Mouse (Mus musculus) neural tube, embryonic 14.5 days (tissue): ENCODE measurements around the gene Gm48551. TPM values are rescaled to one million over a fixed set of nuclear protein-coding genes. Genes with fewer than 3 reads are reported as not detected.

Experiments used
- ATAC-seq: fragments of 200-750 bp; cut with Nextera tagmentation; 2 replicates; pipeline ENCODE4 v1.8.0; 2017; ENCODE audit warnings: low read depth, mild to moderate bottlenecking, moderate TSS enrichment, moderate library complexity
- H3K27ac ChIP-seq: fragments of 300-500 bp; sonication (generic); 2 replicates; pipeline ENCODE4 v1.5.1; 2014; ENCODE audit warnings: low read depth, mild to moderate bottlenecking, control low read depth, low read length, moderate library complexity, mixed read lengths
- H3K27me3 ChIP-seq: fragments of 300-500 bp; sonication (generic); 2 replicates; pipeline ENCODE4 v1.6.1; 2014; ENCODE audit warnings: low read length; ENCODE audit not compliant: control insufficient read depth, insufficient read depth
- H3K36me3 ChIP-seq: fragments of 300-500 bp; sonication (generic); 2 replicates; pipeline ENCODE4 v1.6.1; 2014; ENCODE audit warnings: low read length, mixed read lengths; ENCODE audit not compliant: control insufficient read depth, insufficient read depth
- H3K4me1 ChIP-seq: fragments of 300-500 bp; sonication (generic); 2 replicates; pipeline ENCODE4 v1.6.1; 2014; ENCODE audit warnings: low read length; ENCODE audit not compliant: control insufficient read depth, insufficient read depth
- H3K4me2 ChIP-seq: fragments of 300-500 bp; sonication (generic); 2 replicates; pipeline ENCODE4 v1.6.1; 2014; ENCODE audit warnings: mild to moderate bottlenecking, low read depth, low read length, control low read depth
- H3K4me3 ChIP-seq: fragments of 300-500 bp; sonication (generic); 2 replicates; pipeline ENCODE4 v1.5.1; 2014; ENCODE audit warnings: low read depth, low read length, control low read depth, mixed read lengths
- H3K9ac ChIP-seq: fragments of 300-500 bp; sonication (generic); replicated peaks from 2 replicates; pipeline ENCODE4 v1.6.1; 2014; ENCODE audit warnings: low read depth, mild to moderate bottlenecking, control low read depth, low read length, mixed read lengths
- H3K9me3 ChIP-seq: fragments of 300-500 bp; sonication (generic); 2 replicates; pipeline ENCODE4 v1.6.1; 2016; ENCODE audit warnings: low read length; ENCODE audit not compliant: control insufficient read depth
- WGBS: fragments of 180-500 bp; shearing (Covaris S2); extraction: QIAGEN DNeasy Blood & Tissue Kit; methylation state at CpG from one replicate; pipeline ENCODE4 v1.1.7; 2014; 5-methylcytosine and 5-hydroxymethylcytosine counted together
- polyA plus RNA-seq: library from polyadenylated mRNA; unstranded; fragments of >200 nt; fragmentation: Nextera tagmentation; extraction: Ambion mirVana; gene quantifications from 2 replicates; pipeline ENCODE4 v1.2.1, GENCODE M21; 2014

The Gm48551 gene
- polyA plus RNA-seq, 1 experiment from 2014 or later: 6.3 TPM

- H3K9me3 ChIP-seq: no peaks in the 10 kb centered on the region
- H3K27me3 ChIP-seq: no peaks in the 10 kb centered on the region
- no peak overlapping the region for H3K4me2 ChIP-seq
- H3K27ac ChIP-seq: no peak overlapping the region
- H3K9ac ChIP-seq: no peak overlapping the region
- WGBS: 79% methylated on average over 18 of the region's 18 CpGs
- H3K36me3 ChIP-seq: peaks cover 30% of the 10 kb centered on the region
- no peak for ATAC-seq
- peaks cover 36% of the 10 kb centered on the region for H3K4me1 ChIP-seq
- H3K4me3 ChIP-seq: no peak overlapping the region
These were observed 15.6 kb downstream of the Gm48551 start for GRCm38 (mm10) chr10:81399798-81400308.

GRCm38 (mm10) chr10:81400371-81401204, 16.3 kb downstream of the Gm48551 start:
- Histone ChIP-seq H3K9ac (no peak overlapping the region), H3K4me3 (0 out of 2 replicates have a peak overlapping the region, but pooled peaks have one; percentile 7), H3K9me3 (no peaks in the 10 kb centered on the region), H3K27me3 (no peaks in the 10 kb centered on the region), H3K4me2 (no peak overlapping the region; the same call in 1 of the 2 replicates), H3K27ac (0 out of 2 replicates have a peak overlapping the region, but pooled peaks have one; percentile 81), H3K4me1 (peaks cover 36% of the 10 kb centered on the region), H3K36me3 (peaks cover 32% of the 10 kb centered on the region)
- WGBS: 37% methylated on average over 17 of the region's 22 CpGs
- no peak for ATAC-seq

GRCm38 (mm10) chr10:81401205-81401520, 16.9 kb downstream of the Gm48551 start:
- Histone ChIP-seq H3K4me2 (no peak overlapping the region; the same call in 1 of the 2 replicates), H3K36me3 (peaks cover 37% of the 10 kb centered on the region), H3K9me3 (no peaks in the 10 kb centered on the region), H3K27ac (peak overlapping the region; percentile 81), H3K4me3 (no peak overlapping the region), H3K4me1 (peaks cover 36% of the 10 kb centered on the region), H3K27me3 (no peaks in the 10 kb centered on the region), H3K9ac (no peak overlapping the region)
- WGBS: 23% methylated on average over 10 of the region's 10 CpGs
- peak; percentile 7; the same call in 1 of the 2 replicates for ATAC-seq

- 0 out of 2 replicates have a peak overlapping the region, but pooled peaks have one; percentile 21 for H3K9ac ChIP-seq
- H3K27ac ChIP-seq: peak overlapping the region; percentile 81
- H3K27me3 ChIP-seq: no peaks in the 10 kb centered on the region
- peak; percentile 62 for ATAC-seq
- peaks cover 37% of the 10 kb centered on the region for H3K36me3 ChIP-seq
- H3K4me1 ChIP-seq: peaks cover 34% of the 10 kb centered on the region
- H3K4me2 ChIP-seq: peak overlapping the region; percentile 20; the same call in 1 of the 2 replicates
- WGBS: 5% methylated on average over 18 of the region's 18 CpGs
- H3K4me3 ChIP-seq: no peak overlapping the region
- H3K9me3 ChIP-seq: no peaks in the 10 kb centered on the region
These were observed 17.4 kb downstream of the Gm48551 start for GRCm38 (mm10) chr10:81401521-81402226.

GRCm38 (mm10) chr10:81402227-81402765, 18.0 kb downstream of the Gm48551 start:
- 0 out of 2 replicates have a peak overlapping the region, but pooled peaks have one; percentile 21 for H3K9ac ChIP-seq
- peaks cover 36% of the 10 kb centered on the region for H3K4me1 ChIP-seq
- peak overlapping the region; percentile 81 for H3K27ac ChIP-seq
- H3K36me3 ChIP-seq: peaks cover 39% of the 10 kb centered on the region
- H3K4me3 ChIP-seq: no peak overlapping the region
- ATAC-seq: no peak
- no peaks in the 10 kb centered on the region for H3K9me3 ChIP-seq
- WGBS: 9% methylated on average over 7 of the region's 7 CpGs
- no peaks in the 10 kb centered on the region for H3K27me3 ChIP-seq
- H3K4me2 ChIP-seq: peak overlapping the region; percentile 20; the same call in 1 of the 2 replicates

GRCm38 (mm10) chr10:81403511-81403910, 19.2 kb downstream of the Gm48551 start:
- no peak for ATAC-seq
- Histone ChIP-seq H3K4me1 (peaks cover 41% of the 10 kb centered on the region), H3K27me3 (0 out of 2 replicates have a peak, but pooled peaks cover 2% of the 10 kb centered on the region), H3K9me3 (no peaks in the 10 kb centered on the region), H3K36me3 (peaks cover 34% of the 10 kb centered on the region), H3K4me2 (0 out of 2 replicates have a peak overlapping the region, but pooled peaks have one; percentile 11), H3K4me3 (no peak overlapping the region), H3K27ac (peak overlapping the region; percentile 81; the same call in 1 of the 2 replicates), H3K9ac (0 out of 2 replicates have a peak overlapping the region, but pooled peaks have one; percentile 21)
- WGBS: 25% methylated on average over 10 of the region's 10 CpGs

- ATAC-seq: no peak
- 15% methylated on average over 9 of the region's 9 CpGs for WGBS
- Histone ChIP-seq H3K36me3 (peaks cover 34% of the 10 kb centered on the region), H3K9ac (no peak overlapping the region), H3K9me3 (no peaks in the 10 kb centered on the region), H3K27me3 (0 out of 2 replicates have a peak, but pooled peaks cover 2% of the 10 kb centered on the region), H3K27ac (no peak overlapping the region), H3K4me3 (no peak overlapping the region), H3K4me2 (no peak overlapping the region), H3K4me1 (peaks cover 46% of the 10 kb centered on the region)
These were observed 19.8 kb downstream of the Gm48551 start for GRCm38 (mm10) chr10:81404082-81404481.

GRCm38 (mm10) chr10:81404720-81405119, 20.5 kb downstream of the Gm48551 start:
- Histone ChIP-seq H3K9ac (no peak overlapping the region), H3K4me1 (peaks cover 46% of the 10 kb centered on the region), H3K4me3 (no peak overlapping the region), H3K4me2 (no peak overlapping the region), H3K27ac (no peak overlapping the region), H3K27me3 (0 out of 2 replicates have a peak, but pooled peaks cover 2% of the 10 kb centered on the region), H3K36me3 (peaks cover 29% of the 10 kb centered on the region), H3K9me3 (no peaks in the 10 kb centered on the region)
- WGBS: 58% methylated on average over 18 of the region's 18 CpGs
- no peak for ATAC-seq
